22 mouse cellular contexts compared by ENCODE assay signal in genomic region chr19:29878896-29879504, GRCm38 (mm10). TPM values are rescaled to one million over a fixed set of nuclear protein-coding genes. Genes with fewer than 3 reads are reported as not detected.
A peak's percentile ranks its signal among the peaks of the same experiment; 100 is the strongest.
DNase-seq lines count a peak whose midpoint lies in the region; ATAC-seq and TF ChIP-seq lines count a peak whose summit lies in the region.
"Had no signal": no experiment of that assay in that cellular context is flagged by ENCODE, and none has a peak within 500 bp of the region (broad histone marks: within the 10 kb centered on the region; RNA-seq: fewer than 3 reads in every experiment).

No protein-coding gene starts in this region.

- no peak overlapping the region for H3K27ac ChIP-seq in gastrocnemius, adult 2 months
- peak overlapping the region; percentile 32; the same call in 1 of the 2 replicates for H3K27ac ChIP-seq in liver, embryonic 16.5 days (ENCODE audit: low read length)
- H3K27ac ChIP-seq in liver, embryonic 11.5 days (ENCODE audit: low read depth, low read length), result no peak overlapping the region
- peak overlapping the region; percentile 60; the same call in 1 of the 2 replicates for H3K27ac ChIP-seq in kidney, postnatal 0 days
- no peak overlapping the region for H3K27ac ChIP-seq in forebrain, embryonic 14.5 days (ENCODE audit: low read depth, low read length)
- H3K27ac ChIP-seq: forebrain, embryonic 13.5 days; hindbrain, embryonic 14.5 days; left cerebral cortex, adult 2 months; liver, embryonic 13.5 days; stomach, embryonic 15.5 days had no signal

- intact Hi-C loops in gastrocnemius, adult 2 months (cut with DNase I), result no loop called here

- 0 out of 2 replicates have a peak overlapping the region, but pooled peaks have one; percentile 24 for H3K4me2 ChIP-seq in liver, embryonic 16.5 days (ENCODE audit: low read depth, low read length)
- no peak overlapping the region for H3K4me2 ChIP-seq in liver, embryonic 11.5 days
- H3K4me2 ChIP-seq in kidney, postnatal 0 days (ENCODE audit: low read length), result no peak overlapping the region
- H3K4me2 ChIP-seq in forebrain, embryonic 14.5 days (ENCODE audit: low read length), result no peak overlapping the region
- H3K4me2 ChIP-seq: forebrain, embryonic 13.5 days; hindbrain, embryonic 14.5 days; liver, embryonic 13.5 days; midbrain, embryonic 11.5 days; stomach, embryonic 15.5 days had no signal

- H3K9ac ChIP-seq in liver, embryonic 16.5 days (ENCODE audit: low read depth, low read length), result no peak overlapping the region
- H3K9ac ChIP-seq in liver, embryonic 11.5 days (ENCODE audit: low read depth, low read length), result no peak overlapping the region
- no peak overlapping the region for H3K9ac ChIP-seq in kidney, postnatal 0 days (ENCODE audit: low read depth, low read length)
- H3K9ac ChIP-seq in forebrain, embryonic 14.5 days (ENCODE audit: low read length), result no peak overlapping the region
- H3K9ac ChIP-seq: forebrain, embryonic 13.5 days; hindbrain, embryonic 14.5 days; liver, embryonic 13.5 days; stomach, embryonic 15.5 days had no signal

- H3K4me3 ChIP-seq in gastrocnemius, adult 2 months, result no peak overlapping the region
- H3K4me3 ChIP-seq in liver, embryonic 16.5 days (ENCODE audit: low read depth, low read length), result no peak overlapping the region
- no peak overlapping the region for H3K4me3 ChIP-seq in liver, embryonic 11.5 days (ENCODE audit: low read depth, low read length)
- no peak overlapping the region for H3K4me3 ChIP-seq in kidney, postnatal 0 days (replicated peaks; ENCODE audit: low read depth, low read length)
- H3K4me3 ChIP-seq in forebrain, embryonic 14.5 days (ENCODE audit: low read depth, low read length), result no peak overlapping the region
- H3K4me3 ChIP-seq: forebrain, embryonic 13.5 days; left cerebral cortex, adult 2 months; liver, embryonic 13.5 days; stomach, embryonic 15.5 days had no signal

- no peaks in the 10 kb centered on the region for H3K36me3 ChIP-seq in liver, embryonic 16.5 days (ENCODE audit: control insufficient read depth, insufficient read depth)
- no peaks in the 10 kb centered on the region for H3K36me3 ChIP-seq in liver, embryonic 11.5 days (ENCODE audit: control insufficient read depth, insufficient read depth, low read length)
- H3K36me3 ChIP-seq in kidney, postnatal 0 days (ENCODE audit: insufficient read depth, low read length), result no peaks in the 10 kb centered on the region
- no peaks in the 10 kb centered on the region for H3K36me3 ChIP-seq in forebrain, embryonic 14.5 days (ENCODE audit: control insufficient read depth, insufficient read depth, low read length)
- H3K36me3 ChIP-seq: liver, embryonic 13.5 days; stomach, embryonic 15.5 days had no signal

- peak; percentile 22 for DNase-seq in gastrocnemius, adult 2 months
- DNase-seq in gastrocnemius, postnatal 4 days (ENCODE audit: low spot score in 2 of 2), result no peak
- DNase-seq in liver, embryonic 11.5 days (ENCODE audit: low spot score), result no peak
- peak; percentile 38 for DNase-seq in kidney, postnatal 0 days (ENCODE audit: low spot score)
- peak; percentile 58 for DNase-seq in yolk sac, embryonic 10.5 days (ENCODE audit: low spot score)
- DNase-seq in urinary bladder, postnatal 10 days (ENCODE audit: low spot score), result no peak
- DNase-seq in forebrain, embryonic 14.5 days (ENCODE audit: low spot score), result no peak
- DNase-seq: adrenal gland, postnatal 10 days; cerebellum, adult 9-11 months; heart, postnatal 36 days; layer of hippocampus, adult 9-11 months; left cerebral cortex, postnatal 4 days; liver, embryonic 13.5 days; retina, postnatal 1 day; thymus, adult 18-20 months had no signal

- no peaks in the 10 kb centered on the region for H3K27me3 ChIP-seq in liver, embryonic 16.5 days (ENCODE audit: control insufficient read depth, insufficient read depth, low read depth, low read length)
- H3K27me3 ChIP-seq in liver, embryonic 11.5 days (replicated peaks; ENCODE audit: control insufficient read depth, insufficient read depth, low read length), result no peaks in the 10 kb centered on the region
- H3K27me3 ChIP-seq in kidney, postnatal 0 days (ENCODE audit: insufficient read depth, low read length), result no peaks in the 10 kb centered on the region
- no peaks in the 10 kb centered on the region for H3K27me3 ChIP-seq in forebrain, embryonic 14.5 days (replicated peaks; ENCODE audit: control insufficient read depth, insufficient read depth, low read length)
- H3K27me3 ChIP-seq: forebrain, embryonic 13.5 days; stomach, embryonic 15.5 days had no signal

- 52% methylated on average over 8 of the region's 8 CpGs for WGBS in liver, embryonic 16.5 days (ENCODE audit: insufficient replicate concordance)
- WGBS in liver, embryonic 11.5 days, result 71% methylated on average over 8 of the region's 8 CpGs
- WGBS in kidney, postnatal 0 days, result 52% methylated on average over 8 of the region's 8 CpGs
- 85% methylated on average over 8 of the region's 8 CpGs for WGBS in forebrain, embryonic 14.5 days

- peaks cover 3% of the 10 kb centered on the region for H3K4me1 ChIP-seq in liver, embryonic 16.5 days (ENCODE audit: control insufficient read depth, low read depth, low read length)
- no peaks in the 10 kb centered on the region for H3K4me1 ChIP-seq in liver, embryonic 11.5 days (replicated peaks; ENCODE audit: control insufficient read depth, insufficient read depth, low read length)
- H3K4me1 ChIP-seq in kidney, postnatal 0 days (replicated peaks; ENCODE audit: insufficient read depth, low read length), result peaks cover 8% of the 10 kb centered on the region; the same call in 1 of the 2 replicates
- H3K4me1 ChIP-seq in forebrain, embryonic 14.5 days (ENCODE audit: control insufficient read depth, insufficient read depth, low read length), result no peaks in the 10 kb centered on the region
- H3K4me1 ChIP-seq: forebrain, embryonic 13.5 days; liver, embryonic 13.5 days had no signal

- no peak for TF ChIP-seq CTCF in gastrocnemius, adult 2 months (IDR thresholded peaks at IDR 0.05)
- no peak for TF ChIP-seq CTCF in kidney, postnatal 0 days (IDR thresholded peaks at IDR 0.05; ENCODE audit: low read depth)

- ATAC-seq in liver, embryonic 16.5 days (ENCODE audit: low read depth), result peak; percentile 78
- no peak for ATAC-seq in liver, embryonic 11.5 days (replicated peaks; ENCODE audit: low FRiP score)
- ATAC-seq in kidney, postnatal 0 days (replicated peaks; ENCODE audit: low FRiP score, low read depth), result no peak; the same call in 1 of the 2 replicates
- ATAC-seq in forebrain, embryonic 14.5 days, result no peak
- ATAC-seq: activated CD4-positive, CD25-positive, alpha-beta regulatory T cell, adult 4 months; forebrain, embryonic 13.5 days had no signal

- H3K9me3 ChIP-seq in liver, embryonic 16.5 days (replicated peaks; ENCODE audit: control insufficient read depth, low read length), result no peaks in the 10 kb centered on the region
- no peaks in the 10 kb centered on the region for H3K9me3 ChIP-seq in liver, embryonic 11.5 days (ENCODE audit: control insufficient read depth, low read length)
- H3K9me3 ChIP-seq in kidney, postnatal 0 days (replicated peaks; ENCODE audit: low read length), result no peaks in the 10 kb centered on the region
- H3K9me3 ChIP-seq in forebrain, embryonic 14.5 days (replicated peaks; ENCODE audit: control insufficient read depth, low read length), result no peaks in the 10 kb centered on the region
- H3K9me3 ChIP-seq: forebrain, embryonic 13.5 days; liver, embryonic 13.5 days; stomach, embryonic 15.5 days had no signal

RNA-seq across cellular contexts. Expression of gene Il33, which starts 45.9 kb away (rescaled TPM):
- 1 to 10 TPM; 5.7 to 5.9 TPM for total RNA-seq in gastrocnemius, adult 2 months (2021)
- total RNA-seq in gastrocnemius, postnatal 4 days (2021), result 10 to 100 TPM in 1 of 2 experiments, 1 to 10 TPM in 1; 5.2 to 12.2 TPM
- 1.5 and 1.6 TPM in 2 replicates for polyA plus RNA-seq in liver, embryonic 16.5 days (2015; fragmentation: Nextera tagmentation; extraction: Ambion mirVana)
- 0.27 and 0.31 TPM in 2 replicates for polyA plus RNA-seq in liver, embryonic 11.5 days (2014; fragmentation: Nextera tagmentation; extraction: Ambion mirVana)
- polyA plus RNA-seq in kidney, postnatal 0 days (2015; fragmentation: Nextera tagmentation; extraction: Ambion mirVana), result 61.8 and 63.7 TPM in 2 replicates
- polyA plus RNA-seq in forebrain, embryonic 14.5 days (2014; fragmentation: Nextera tagmentation; extraction: Ambion mirVana), result 0.36 and 0.55 TPM in 2 replicates
- polyA plus RNA-seq: activated CD4-positive, CD25-positive, alpha-beta regulatory T cell, adult 4 months had no signal

Comparison
In these comparisons a context has a peak if more than half of its experiments do, and no peak if none do; other contexts are left out.
1. DNase-seq: peak in gastrocnemius, adult 2 months (single experiment), kidney, postnatal 0 days (single experiment) and yolk sac, embryonic 10.5 days (single experiment); none in gastrocnemius, postnatal 4 days (0 of 2), liver, embryonic 11.5 days (single experiment), urinary bladder, postnatal 10 days (single experiment) and forebrain, embryonic 14.5 days (single experiment).
2. H3K27ac ChIP-seq: peak in liver, embryonic 16.5 days (single experiment) and kidney, postnatal 0 days (single experiment); none in gastrocnemius, adult 2 months (single experiment), liver, embryonic 11.5 days (single experiment) and forebrain, embryonic 14.5 days (single experiment).
3. RNA of gene Il33, which starts 45.9 kb away (polyA plus RNA-seq): 61.8 to 63.7 TPM in kidney, postnatal 0 days; 1.5 to 1.6 TPM in liver, embryonic 16.5 days, 0.36 to 0.55 TPM in forebrain, embryonic 14.5 days and 0.27 to 0.31 TPM in liver, embryonic 11.5 days; every median in the first group is over 10 times any median in the second.